Mouse (Mus musculus): ENCODE measurements around the gene Gm3417. TPM values are rescaled to one million over a fixed set of nuclear protein-coding genes. Genes with fewer than 3 reads are reported as not detected.
"Not testable (repeated sequence)": the region's sequence is repeated elsewhere in the genome, so short reads cannot be mapped to it uniquely, and the experiment has no call there.

The Gm3417 gene
- polyA plus RNA-seq (2015; fragmentation: Nextera tagmentation; extraction: Ambion mirVana) = 0.25 TPM in 1 of 2 replicates, not detected in the other

DNA sequence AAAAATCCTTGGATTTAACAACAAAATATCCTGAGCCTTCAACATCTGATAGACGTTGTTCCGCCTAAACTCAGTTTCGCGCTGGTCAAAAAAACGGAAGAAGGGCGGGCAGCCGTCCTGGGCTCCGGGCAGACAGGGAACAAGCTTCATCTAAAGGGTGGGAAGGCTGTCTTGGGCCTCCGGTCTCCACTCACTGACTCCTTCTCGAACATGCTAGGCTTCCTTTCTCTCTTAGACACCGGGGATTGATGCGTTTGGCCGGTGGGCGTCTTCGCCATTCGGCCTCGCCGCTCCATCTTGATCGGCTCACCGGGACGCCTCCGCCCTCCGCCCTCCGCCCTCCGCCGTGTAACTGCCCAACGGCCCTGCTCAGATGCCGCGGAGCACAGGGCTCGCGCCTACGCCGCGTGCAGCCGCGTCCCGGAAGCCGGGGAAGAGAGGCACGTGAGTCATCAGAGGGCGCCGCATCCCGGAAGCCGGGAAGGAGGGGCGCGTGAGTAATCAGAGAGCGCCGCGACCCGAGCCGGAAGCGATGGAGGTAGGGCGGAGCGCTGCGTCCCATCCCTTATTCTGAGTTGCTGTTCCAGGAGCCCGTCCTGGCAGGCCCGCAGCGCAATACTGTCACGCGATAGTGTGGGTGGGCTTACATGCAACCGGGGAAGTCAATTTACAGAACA, at the start of gene Gm3417, which contains the start of gene 9030025P20Rik:
Gene Gm3417 (minus strand): TSS at position 429 of the 677 bp plus-strand sequence.
Gene 9030025P20Rik (plus strand): TSS at position 107 of the 677 bp plus-strand sequence.
- not testable (repeated sequence) for H3K36me3 ChIP-seq; H3K27ac ChIP-seq (replicated peaks); H3K4me1 ChIP-seq; H3K27me3 ChIP-seq (replicated peaks); H3K9me3 ChIP-seq; H3K9ac ChIP-seq
- Histone ChIP-seq H3K4me3 (peak within 1 kb of the TSS; percentile 31), H3K4me2 (peak within 1 kb of the TSS; percentile 53)
- ATAC-seq (ENCODE audit: extremely low read depth, insufficient number of reproducible peaks, low FRiP score, low TSS enrichment) = peak; percentile 100
- WGBS = no CpG with 5 or more reads among the region's 60 CpGs

DNA sequence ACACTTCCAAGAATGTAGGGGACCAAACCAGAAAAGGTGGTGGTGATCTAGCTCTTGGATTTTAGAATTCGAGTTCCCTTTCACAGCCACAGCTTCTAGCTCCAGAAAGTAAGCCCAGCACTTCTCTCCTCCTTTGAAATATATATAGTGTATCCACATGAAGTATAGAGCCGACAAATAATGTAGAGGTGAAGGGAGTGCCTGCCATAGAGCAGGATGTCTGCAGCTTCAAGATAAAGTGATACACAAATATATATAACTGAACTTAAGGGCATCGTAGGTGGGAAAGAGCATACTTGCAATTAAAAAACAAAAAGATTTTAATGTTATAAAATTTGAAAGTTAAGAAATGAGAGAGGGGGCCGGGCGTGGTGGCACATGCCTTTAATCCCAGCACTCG, 46.9 kb upstream of the Gm3417 start:
- not testable (repeated sequence) for ATAC-seq (ENCODE audit: extremely low read depth, insufficient number of reproducible peaks, low FRiP score, low TSS enrichment); H3K4me1 ChIP-seq; H3K27me3 ChIP-seq (replicated peaks); H3K4me3 ChIP-seq; H3K36me3 ChIP-seq; H3K4me2 ChIP-seq; H3K27ac ChIP-seq (replicated peaks); H3K9ac ChIP-seq; H3K9me3 ChIP-seq
- no CpG with 5 or more reads among the region's 6 CpGs for WGBS

DNA sequence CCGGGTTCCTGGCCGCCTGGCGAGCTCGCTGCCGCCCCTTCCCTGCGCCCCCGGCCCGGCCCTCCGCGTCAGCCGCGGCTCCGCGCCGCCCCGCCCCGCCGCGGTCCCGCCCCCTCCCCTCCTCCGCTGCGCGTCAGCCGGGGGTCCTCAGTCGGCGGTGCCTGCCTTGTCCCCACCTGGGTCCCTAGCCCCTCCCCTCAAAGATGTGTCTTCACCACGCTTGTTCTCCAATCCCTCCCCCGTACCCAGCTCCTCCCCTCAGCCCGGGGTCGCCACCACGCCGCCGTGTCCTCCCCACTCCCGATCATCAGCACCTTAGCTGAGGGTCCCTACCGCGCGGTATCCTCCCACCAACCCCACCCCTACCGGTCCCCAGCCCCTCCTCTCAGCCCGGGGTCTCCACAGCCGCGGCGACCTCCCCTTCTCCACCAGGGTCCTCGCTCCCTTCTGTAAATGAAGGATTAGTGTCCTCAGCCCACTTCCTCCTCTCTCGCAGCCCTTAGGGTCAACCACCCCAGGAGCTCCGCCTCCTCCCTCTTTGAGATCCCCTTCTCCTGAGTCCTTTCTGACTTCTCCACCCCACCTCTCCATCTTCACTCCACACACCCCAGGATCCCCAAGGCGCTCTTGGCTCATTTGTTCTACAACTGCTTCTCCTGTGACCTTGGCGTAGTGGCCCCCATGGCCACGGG, 46.1 kb upstream of the Gm3417 start:
- ATAC-seq (ENCODE audit: extremely low read depth, insufficient number of reproducible peaks, low FRiP score, low TSS enrichment) = peak; percentile 64
- not testable (repeated sequence) for H3K27me3 ChIP-seq (replicated peaks); H3K36me3 ChIP-seq; H3K9me3 ChIP-seq; H3K4me1 ChIP-seq; H3K4me2 ChIP-seq; H3K27ac ChIP-seq (replicated peaks); H3K9ac ChIP-seq; H3K4me3 ChIP-seq
- WGBS = no CpG with 5 or more reads among the region's 48 CpGs

GRCm38 (mm10) chr17:15023878-15024492, 45.4 kb upstream of the Gm3417 start:
- WGBS = no CpG with 5 or more reads among the region's 97 CpGs
- not testable (repeated sequence) for H3K4me2 ChIP-seq; H3K4me3 ChIP-seq; H3K27ac ChIP-seq (replicated peaks); H3K4me1 ChIP-seq; H3K27me3 ChIP-seq (replicated peaks); H3K9ac ChIP-seq; H3K9me3 ChIP-seq; H3K36me3 ChIP-seq
- ATAC-seq (ENCODE audit: extremely low read depth, insufficient number of reproducible peaks, low FRiP score, low TSS enrichment) = peak; percentile 77

DNA sequence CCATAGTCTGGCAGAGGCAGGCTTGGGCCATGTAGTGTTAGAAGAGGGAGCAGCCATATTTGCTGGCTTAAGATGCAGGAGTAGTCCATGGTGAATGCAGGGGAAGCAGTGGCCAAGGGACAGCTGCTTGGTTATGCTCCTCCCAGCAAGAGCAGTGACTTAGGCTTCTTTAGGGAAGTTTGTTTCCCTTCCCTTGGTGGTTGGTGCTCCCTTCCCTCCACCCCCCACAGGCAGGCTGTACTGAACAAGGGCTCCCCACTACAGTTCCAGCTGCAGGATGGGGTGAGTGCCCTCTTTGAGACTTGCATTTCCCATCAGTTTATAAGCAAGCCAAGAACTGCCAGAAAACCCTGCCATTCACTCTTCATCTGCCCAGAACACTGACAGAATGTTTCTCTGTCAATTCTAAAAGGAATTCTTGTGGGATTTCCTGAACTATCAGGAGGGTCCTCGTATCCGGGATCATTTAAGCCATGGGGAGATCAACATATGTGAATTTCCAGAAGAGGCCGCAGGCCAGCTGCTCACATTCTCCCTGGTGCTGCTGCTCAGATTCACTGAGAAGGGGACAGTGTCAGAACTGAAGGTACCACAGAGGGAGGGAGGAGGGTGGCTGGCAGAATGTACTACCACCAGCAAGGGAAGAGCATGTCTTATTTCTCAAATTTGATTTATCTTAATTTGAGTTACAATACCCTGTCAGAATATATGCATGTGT, 43.1 kb upstream of the Gm3417 start:
- not testable (repeated sequence) for H3K27ac ChIP-seq (replicated peaks); H3K36me3 ChIP-seq; H3K9ac ChIP-seq; H3K4me3 ChIP-seq; H3K4me1 ChIP-seq; H3K4me2 ChIP-seq; H3K27me3 ChIP-seq (replicated peaks); H3K9me3 ChIP-seq; ATAC-seq (ENCODE audit: extremely low read depth, insufficient number of reproducible peaks, low FRiP score, low TSS enrichment)
- 86% methylated on average over 3 of the region's 3 CpGs for whole genome bisulfite sequencing

GRCm38 (mm10) chr17:15009706-15010413, 31.3 kb upstream of the Gm3417 start, which contains the start of gene Gm3435:
Gene Gm3435 (plus strand): TSS chr17:15010176.
- not testable (repeated sequence) for H3K4me2 ChIP-seq; H3K27me3 ChIP-seq (replicated peaks); H3K9me3 ChIP-seq; H3K27ac ChIP-seq (replicated peaks); H3K4me3 ChIP-seq; H3K4me1 ChIP-seq; H3K36me3 ChIP-seq; H3K9ac ChIP-seq
- peak; percentile 99 for ATAC-seq (ENCODE audit: extremely low read depth, insufficient number of reproducible peaks, low FRiP score, low TSS enrichment)
- no CpG with 5 or more reads among the region's 60 CpGs for WGBS

DNA sequence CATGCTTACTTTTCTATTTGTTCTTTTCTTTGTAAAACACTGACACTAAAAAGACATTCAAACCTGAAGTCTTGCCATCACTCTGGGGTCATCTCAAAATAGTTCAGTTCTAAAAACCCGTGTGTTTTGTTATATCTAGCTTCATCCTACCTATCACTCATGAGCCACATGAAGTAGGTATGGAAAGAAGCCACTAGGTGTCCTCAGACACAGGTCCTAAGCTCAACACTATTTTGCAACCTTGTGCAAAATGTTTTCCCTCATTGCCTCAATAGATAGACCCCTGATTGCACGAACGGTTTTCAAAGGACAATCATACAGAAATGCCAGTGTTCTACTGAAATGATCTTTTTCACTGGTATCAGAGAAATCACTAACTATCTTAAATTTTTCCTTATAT, 30.5 kb upstream of the Gm3417 start:
- H3K27me3 ChIP-seq (replicated peaks); H3K4me2 ChIP-seq; H3K4me3 ChIP-seq; H3K36me3 ChIP-seq; H3K9ac ChIP-seq; H3K27ac ChIP-seq (replicated peaks); H3K9me3 ChIP-seq; ATAC-seq (ENCODE audit: extremely low read depth, insufficient number of reproducible peaks, low FRiP score, low TSS enrichment); H3K4me1 ChIP-seq: not testable (repeated sequence)
- no CpG with 5 or more reads among the region's 3 CpGs for WGBS

DNA sequence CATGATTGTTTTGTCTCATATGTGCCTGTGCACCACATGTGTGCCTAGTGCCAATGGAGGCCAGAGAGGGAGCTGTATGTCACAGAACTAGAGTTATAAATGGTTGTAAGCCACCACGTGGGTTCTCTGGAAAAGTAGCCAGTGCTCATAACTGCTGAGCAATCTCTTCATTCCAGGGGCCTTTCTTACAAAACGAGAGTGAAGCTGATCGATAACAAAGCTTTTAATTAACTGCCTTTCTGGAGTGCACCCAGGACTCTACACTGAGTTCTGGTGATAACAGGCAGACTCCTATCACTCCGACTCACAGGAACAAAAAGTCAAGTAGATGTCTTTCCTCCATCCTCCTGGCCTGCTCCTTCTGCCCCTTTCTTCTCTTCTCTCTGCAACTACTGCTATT, 21.5 kb upstream of the Gm3417 start:
- H3K9me3 ChIP-seq; H3K36me3 ChIP-seq; H3K4me1 ChIP-seq; H3K4me2 ChIP-seq; H3K9ac ChIP-seq; H3K27me3 ChIP-seq (replicated peaks); ATAC-seq (ENCODE audit: extremely low read depth, insufficient number of reproducible peaks, low FRiP score, low TSS enrichment); H3K27ac ChIP-seq (replicated peaks); H3K4me3 ChIP-seq: not testable (repeated sequence)
- WGBS = no CpG with 5 or more reads among the region's 4 CpGs

DNA sequence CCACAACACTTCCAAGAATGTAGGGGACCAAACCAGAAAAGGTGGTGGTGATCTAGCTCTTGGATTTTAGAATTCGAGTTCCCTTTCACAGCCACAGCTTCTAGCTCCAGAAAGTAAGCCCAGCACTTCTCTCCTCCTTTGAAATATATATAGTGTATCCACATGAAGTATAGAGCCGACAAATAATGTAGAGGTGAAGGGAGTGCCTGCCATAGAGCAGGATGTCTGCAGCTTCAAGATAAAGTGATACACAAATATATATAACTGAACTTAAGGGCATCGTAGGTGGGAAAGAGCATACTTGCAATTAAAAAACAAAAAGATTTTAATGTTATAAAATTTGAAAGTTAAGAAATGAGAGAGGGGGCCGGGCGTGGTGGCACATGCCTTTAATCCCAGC, 15.6 kb upstream of the Gm3417 start:
- not testable (repeated sequence) for H3K36me3 ChIP-seq; H3K27ac ChIP-seq (replicated peaks); H3K27me3 ChIP-seq (replicated peaks); H3K4me3 ChIP-seq; H3K4me2 ChIP-seq; ATAC-seq (ENCODE audit: extremely low read depth, insufficient number of reproducible peaks, low FRiP score, low TSS enrichment); H3K9ac ChIP-seq; H3K9me3 ChIP-seq; H3K4me1 ChIP-seq
- no CpG with 5 or more reads among the region's 5 CpGs for WGBS

DNA sequence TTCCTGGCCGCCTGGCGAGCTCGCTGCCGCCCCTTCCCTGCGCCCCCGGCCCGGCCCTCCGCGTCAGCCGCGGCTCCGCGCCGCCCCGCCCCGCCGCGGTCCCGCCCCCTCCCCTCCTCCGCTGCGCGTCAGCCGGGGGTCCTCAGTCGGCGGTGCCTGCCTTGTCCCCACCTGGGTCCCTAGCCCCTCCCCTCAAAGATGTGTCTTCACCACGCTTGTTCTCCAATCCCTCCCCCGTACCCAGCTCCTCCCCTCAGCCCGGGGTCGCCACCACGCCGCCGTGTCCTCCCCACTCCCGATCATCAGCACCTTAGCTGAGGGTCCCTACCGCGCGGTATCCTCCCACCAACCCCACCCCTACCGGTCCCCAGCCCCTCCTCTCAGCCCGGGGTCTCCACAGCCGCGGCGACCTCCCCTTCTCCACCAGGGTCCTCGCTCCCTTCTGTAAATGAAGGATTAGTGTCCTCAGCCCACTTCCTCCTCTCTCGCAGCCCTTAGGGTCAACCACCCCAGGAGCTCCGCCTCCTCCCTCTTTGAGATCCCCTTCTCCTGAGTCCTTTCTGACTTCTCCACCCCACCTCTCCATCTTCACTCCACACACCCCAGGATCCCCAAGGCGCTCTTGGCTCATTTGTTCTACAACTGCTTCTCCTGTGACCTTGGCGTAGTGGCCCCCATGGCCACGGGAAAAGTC, 14.7 kb upstream of the Gm3417 start:
- not testable (repeated sequence) for H3K4me3 ChIP-seq; H3K27ac ChIP-seq (replicated peaks); H3K9ac ChIP-seq; H3K4me2 ChIP-seq; H3K9me3 ChIP-seq; H3K27me3 ChIP-seq (replicated peaks); H3K36me3 ChIP-seq; H3K4me1 ChIP-seq
- WGBS = no CpG with 5 or more reads among the region's 47 CpGs
- ATAC-seq (ENCODE audit: extremely low read depth, insufficient number of reproducible peaks, low FRiP score, low TSS enrichment) = peak; percentile 62

All from heart, embryonic 13.5 days (tissue).